Mouse (Mus musculus): Measurements from ENCODE around the gene Klhl1.

DNA sequence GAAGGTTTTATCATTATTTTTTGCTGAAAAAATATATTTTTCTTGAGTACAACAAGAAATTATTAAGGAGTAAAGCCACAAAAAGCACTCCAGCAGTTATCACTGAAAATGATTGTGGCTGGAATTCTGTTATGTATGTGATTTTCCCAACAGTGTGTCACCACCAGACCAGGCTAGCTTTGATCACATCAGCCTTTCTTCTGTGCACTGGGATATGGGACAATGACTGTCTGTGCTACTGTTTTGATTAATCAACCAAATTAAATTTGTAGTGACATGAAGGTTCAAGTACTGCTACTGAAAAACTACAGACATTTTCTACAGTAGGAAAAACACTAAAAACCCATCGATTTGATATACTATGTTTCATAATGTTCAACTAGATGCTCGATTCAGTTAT is 344.4 kb downstream of the Klhl1 start:
- TF ChIP-seq CTCF (IDR thresholded peaks at IDR 0.05; ENCODE audit: low read depth): no peak
- no peak for TF ChIP-seq EP300 (IDR thresholded peaks at IDR 0.05; ENCODE audit: low read depth)

Measured in liver, postnatal 0 days (tissue).